Mouse (Mus musculus) layer of hippocampus, adult 9-11 months (tissue): ENCODE measurements around the gene Alpl.

ENCODE experiments used
- DNase-seq: peaks from one replicate; pipeline ENCODE4 v3.0.0; 2022

Alpl gene

DNA sequence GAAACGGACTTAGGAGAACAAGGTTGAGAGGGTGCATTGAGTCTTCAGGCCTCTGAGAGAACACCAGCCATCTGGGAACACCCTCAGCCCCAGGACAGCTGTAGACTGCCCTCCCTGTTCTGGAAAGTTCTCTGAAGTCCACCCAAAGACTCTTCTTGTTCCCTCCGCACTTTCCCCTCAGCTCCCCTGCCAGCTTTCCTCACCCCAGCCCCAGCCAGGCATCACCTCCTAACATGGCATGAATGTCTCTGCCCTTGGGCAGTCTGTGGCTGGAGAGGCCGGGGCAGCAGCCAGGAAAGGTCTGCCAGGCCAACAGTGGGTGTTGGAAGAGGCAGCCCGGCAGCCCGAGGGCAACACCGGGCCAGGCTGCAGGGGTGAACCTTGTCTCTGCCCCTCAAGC, 27.4 kb downstream of the Alpl start:
- DNase-seq: no peak

DNA sequence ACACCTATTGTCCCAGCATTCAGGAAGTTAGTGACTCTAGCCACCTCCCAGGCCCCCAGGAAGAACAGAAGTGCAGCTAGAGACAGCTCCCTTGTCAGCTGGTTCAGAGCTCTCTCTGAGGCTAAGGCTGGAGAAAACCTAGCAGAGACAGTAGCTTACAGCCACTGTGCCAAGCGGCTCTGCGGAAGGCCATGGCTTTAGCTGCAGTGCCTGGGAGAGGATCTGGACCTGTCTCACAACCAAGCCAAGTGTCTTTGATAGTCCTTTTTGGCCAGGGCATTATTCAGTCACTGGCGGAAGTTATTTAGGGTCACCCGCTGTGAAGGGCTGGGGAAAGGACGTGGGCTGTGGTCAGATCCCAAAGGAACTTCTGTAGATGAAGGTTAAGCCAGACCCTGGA, 27.8 kb downstream of the Alpl start:
- no peak for DNase-seq

DNA sequence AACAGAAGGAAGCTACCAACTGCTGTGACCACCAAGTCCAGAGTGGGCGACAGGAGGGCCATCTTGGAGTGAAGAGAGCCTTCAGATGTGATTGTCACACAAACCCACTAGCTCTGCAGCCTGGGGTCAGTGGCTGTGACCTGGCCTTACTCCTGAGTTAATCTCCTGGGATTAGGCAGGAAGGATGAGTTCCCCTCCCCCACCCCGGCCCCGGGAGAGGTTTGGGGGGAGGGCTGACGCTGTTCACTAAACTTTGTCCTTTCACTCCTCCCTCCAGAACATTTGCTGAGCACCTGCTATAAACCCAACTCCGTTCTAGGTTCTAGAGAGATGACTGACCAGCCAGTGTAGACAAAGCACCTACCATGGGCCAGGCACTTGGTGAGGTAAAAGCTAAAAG, 29.8 kb downstream of the Alpl start:
- DNase-seq: no peak

DNA sequence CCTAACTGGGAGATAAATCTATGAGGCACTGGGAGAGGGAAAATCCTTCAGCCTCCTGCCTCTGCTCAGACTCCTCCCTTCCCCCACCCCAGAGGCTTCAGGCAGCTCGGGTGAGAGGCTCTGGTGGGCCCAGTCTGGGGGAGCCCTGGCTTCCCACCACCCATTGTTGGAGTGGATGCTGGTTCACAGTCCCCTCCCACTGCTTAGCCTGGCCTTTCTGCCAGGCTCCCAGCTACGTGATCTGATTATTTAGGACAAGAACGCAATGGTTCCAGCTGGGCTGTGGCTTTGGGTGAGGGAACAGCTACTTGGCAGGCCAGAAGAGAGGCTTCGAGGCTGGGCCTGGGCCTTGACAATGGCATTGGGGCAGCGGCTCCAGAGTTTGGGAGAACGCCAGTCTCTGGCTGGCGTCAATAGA, 30.6 kb downstream of the Alpl start:
- DNase-seq: peak; percentile 78

DNA sequence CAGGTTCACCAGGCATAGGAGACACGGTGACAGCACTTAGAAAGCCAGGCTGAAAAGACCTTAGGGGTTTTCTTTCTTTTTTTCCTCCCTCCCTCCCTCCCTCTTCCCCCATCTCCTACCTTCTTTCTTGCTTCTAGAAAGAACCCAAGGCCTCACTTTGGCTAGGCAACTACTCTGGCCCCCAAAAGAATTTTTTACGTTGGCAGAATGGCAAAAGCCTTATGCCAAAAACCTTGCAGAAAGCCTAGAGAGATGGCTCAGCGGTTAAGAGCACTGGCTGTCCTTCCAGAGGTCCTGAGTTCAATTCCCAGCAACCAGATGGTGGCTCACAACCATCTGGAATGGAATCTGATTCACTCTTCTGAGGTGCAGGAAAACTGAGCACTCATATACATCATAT, 31.6 kb downstream of the Alpl start:
- no peak for DNase-seq

DNA sequence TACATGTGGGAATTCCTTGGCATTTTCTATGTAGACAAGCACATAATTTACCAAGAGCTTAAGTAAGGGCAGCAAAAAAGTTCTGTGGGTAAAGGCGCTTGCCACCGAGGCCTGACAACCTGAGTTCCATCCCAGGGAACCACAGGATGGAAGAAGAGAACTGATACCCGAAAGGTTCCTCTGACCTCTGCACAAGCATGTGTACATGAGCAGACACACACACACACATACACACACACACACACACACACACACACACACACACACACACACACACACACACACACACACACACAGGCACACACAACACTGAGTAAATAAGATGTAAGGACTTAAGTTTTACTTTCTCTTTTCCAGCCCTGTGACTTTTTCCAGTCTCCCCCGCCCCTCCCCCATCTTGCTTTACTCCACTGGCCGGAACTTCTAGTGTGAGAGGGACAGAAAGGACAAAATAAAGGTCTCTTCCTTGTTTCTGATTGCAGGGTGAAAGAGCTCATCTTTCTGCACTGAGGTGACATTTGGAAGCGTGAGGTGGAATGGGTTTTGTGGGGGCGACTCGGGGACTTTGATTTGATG, 32.2 kb downstream of the Alpl start:
- DNase-seq: no peak

DNA sequence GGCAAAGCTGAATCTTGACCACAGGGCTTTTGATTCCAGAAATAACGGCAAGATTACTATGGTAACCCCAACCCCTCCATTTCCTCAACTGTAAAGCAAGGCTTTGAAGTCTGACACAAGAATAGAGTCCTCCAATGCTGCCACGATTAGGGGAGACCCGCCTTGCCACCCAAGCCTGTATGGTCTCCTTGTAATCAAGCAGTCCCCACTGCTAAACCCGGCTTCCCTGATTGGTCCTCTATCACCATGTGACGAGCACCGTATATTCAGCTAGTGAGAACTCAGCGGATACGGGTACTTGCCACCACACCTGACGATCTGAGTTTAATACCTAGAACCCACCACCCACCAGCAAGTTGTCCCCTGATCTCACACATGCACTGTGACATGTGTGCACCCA, 33.3 kb downstream of the Alpl start:
- no peak for DNase-seq

DNA sequence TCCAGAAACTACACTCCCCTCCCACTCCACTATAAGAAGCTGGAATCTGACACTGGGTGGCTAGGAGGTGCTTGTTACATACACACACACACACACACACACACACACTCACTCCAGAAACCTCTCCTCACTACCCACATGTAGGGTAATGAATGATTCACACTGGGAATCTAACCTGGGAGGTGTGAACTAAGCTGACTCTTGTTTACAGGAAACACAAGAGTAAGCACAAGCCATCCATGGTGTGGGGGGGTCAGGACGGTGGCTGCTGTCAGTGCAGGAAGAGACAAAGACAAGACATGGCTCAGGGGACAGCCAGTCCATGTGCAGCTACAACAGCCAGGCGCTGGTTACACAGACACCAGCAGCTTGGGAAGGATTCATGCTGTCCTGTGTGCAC, 41.7 kb downstream of the Alpl start:
- no peak for DNase-seq

DNA sequence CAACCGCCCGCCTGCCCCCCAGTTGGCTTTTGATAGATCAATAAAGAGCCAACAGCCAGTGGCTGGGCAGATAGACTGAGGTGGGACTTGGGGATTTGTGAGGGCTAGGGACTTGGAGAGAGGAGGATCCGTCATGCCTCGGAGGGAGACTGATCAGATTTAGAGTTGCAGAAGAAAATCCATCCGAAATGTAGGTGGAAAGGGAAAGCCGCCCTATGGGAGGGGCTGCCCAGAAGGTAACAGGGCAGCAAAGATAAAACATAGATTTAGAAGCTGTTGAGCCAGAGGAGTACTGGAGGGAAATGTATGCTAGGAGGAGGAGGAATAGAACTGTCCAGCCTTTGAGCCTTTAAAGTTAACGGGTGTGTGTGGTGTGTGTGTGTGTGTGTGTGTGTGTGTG, 43.0 kb downstream of the Alpl start:
- DNase-seq: no peak

DNA sequence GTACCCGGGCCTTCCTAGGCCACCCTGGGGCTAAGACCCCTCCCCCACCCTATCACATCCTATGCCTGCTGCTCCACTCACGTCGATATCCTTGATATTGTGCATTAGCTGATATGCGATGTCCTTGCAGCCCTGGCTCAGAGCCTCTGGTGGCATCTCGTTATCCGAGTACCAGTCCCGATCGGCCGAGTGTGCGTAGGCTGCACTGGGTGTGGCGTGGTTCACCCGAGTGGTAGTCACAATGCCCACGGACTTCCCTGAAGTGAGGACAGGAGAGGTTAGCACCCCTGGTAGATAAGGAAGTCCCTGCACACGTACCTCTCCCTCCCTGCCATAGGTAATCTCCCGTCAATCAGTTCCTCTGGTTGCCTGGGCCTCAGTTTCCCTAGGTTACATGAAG, 43.7 kb downstream of the Alpl start:
- DNase-seq: no peak

DNA sequence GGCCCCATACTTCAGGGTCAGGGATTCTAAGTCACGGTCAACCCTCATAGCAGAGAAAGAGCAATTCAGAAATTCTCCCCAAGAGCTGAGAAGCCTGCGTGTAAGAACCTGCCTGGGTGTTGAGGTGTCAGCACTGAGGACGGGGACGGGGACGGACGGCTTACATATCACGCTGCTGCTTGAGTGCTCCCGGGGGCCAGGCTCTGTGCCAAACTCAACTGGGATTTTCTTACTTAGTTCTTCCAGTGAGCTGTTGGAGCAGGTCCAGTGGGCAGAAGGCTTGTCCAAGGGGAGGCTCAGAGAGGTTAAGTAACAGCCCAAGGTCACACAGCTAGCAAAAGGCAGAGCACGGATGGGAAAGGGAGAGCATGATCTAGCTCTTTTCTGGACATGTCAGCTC, 44.5 kb downstream of the Alpl start:
- no peak for DNase-seq

DNA sequence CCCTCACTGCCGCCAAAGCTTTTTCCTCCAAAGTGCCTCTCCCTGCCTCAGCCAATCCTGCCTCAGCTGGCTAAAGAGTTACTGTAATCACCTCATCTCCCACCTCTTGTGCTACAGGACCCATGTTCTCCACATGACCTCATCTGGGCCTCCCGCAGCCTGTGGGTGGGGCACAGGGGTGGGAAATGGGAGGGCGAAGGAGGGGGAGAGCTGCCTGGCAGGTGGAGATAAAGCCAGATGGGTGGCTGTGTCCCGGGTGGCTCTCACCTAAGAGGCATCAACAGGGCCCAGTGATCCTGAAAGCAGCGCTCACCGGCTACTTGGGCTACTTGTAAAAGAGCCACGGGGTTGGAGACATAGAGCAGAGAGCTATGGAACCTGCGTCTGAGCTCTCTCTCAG, 44.9 kb downstream of the Alpl start:
- no peak for DNase-seq

DNA sequence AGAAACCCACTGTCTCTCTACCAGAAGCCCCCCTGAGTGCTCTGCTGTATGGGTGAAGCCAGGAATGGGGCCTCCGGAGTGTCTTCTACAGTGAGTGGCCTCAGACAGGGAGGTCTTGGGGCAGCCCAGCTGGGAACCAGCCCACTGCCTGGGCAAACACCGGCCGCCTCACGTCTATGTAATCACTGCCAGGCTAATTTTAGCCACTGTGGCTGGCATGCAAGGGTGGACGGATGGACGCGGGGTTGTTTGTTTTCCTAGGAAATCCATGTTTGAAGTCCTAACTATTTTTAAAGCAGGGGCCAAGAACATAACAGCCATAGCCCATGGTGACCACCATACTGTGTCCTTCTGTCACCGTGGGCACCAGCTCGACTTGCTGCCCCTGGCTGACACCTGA, 46.1 kb downstream of the Alpl start:
- DNase-seq: no peak

DNA sequence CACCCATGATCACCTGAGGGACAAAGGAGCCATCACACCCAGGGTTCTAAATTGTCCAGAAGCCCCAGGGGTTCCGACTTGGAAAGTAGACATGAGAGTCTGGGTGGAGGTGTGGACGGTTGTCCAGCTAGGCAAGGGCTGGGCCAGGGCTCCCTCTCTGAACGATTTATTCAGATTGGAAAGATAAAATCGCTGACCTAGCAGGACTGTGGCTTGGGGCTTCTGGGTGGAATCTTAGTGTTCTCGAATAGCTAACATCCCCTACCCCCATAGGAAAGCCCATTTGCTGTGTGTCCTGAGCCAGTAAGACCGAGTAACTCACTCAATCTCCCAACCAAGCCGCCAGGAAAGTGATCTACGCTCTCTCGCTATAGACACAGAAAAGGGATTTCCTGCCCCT, 46.5 kb downstream of the Alpl start:
- DNase-seq: no peak

DNA sequence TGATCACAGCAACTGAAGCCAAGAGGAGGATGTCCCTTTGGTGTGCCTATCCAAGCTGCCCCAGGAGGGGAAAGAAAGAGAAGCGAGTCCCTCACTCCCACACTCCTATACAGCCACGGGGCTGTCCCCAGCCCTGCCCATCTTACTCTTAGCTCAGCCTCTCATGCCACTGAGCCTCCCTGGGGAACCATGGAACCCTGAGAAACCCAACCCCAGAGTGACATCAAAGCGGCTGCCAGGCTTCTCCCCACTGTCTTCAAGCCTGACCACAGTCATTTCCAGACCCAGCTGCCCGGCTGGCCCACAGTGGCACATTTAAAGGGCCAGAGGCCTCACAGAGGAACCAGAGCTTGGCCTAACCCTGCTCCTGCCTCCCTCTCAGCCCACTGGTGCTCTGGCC, 47.5 kb downstream of the Alpl start:
- no peak for DNase-seq

DNA sequence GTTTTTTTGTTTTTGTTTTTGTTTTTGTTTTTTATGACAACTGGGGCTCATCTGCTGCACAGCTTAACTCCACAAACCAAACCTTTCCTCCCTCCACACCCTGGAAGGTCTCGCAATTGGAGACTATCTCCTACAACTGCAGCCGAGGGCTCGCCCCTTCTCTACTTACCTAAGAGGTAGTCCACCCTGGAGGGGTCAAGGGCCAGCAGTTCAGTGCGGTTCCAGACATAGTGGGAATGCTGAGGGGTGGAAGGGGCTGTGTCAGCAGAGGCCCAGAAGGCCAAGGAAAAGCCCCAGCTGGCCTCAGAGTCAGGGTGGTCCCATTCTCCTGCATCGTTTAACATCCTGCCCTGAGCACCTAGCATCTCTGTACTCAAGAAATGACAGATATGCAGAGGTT, 48.6 kb downstream of the Alpl start:
- no peak for DNase-seq

DNA sequence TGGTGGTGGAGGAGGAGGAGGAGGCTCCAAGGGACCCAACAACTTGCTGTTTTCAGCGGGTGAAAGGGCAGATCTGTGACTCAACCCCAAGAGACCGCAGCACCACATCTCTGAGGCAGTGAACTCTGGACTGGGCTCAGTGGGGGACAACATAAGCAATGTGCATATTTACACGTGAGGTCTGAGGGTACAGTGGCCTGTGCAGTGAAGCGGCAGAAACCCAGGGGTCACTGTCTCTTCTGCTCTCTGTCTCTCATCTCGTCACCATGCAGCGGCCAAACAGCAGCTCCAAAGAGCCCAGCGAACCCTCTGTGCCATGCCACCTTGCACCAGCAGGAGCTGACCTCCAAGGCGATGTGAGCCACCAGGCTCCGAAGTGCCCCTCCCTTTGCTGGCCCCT, 49.1 kb downstream of the Alpl start:
- no peak for DNase-seq

DNA sequence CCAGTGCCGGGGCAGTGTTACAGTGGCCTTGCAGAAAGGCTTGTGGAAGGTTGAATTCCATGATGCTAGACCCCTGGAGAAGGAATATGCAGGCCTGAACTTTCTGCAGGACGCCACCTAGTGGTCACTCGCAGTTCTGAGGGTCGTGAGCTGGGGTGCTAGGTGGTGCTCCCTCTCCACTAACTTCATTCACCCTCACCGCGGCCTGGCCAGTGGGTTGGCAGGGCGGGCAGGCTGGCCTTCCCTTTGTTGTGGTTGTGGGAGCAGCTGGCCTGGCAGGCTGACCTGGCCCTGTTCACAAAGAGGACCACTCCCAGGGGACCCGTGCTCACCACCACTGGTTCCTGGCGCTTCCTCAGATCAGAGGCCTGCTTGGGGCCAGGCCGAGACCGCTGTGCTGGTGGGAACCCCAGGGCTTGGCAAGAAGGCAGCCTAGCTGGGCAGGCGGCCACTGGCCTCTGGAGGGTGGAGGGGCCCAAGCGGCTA, 51.7 kb downstream of the Alpl start:
- no peak for DNase-seq

DNA sequence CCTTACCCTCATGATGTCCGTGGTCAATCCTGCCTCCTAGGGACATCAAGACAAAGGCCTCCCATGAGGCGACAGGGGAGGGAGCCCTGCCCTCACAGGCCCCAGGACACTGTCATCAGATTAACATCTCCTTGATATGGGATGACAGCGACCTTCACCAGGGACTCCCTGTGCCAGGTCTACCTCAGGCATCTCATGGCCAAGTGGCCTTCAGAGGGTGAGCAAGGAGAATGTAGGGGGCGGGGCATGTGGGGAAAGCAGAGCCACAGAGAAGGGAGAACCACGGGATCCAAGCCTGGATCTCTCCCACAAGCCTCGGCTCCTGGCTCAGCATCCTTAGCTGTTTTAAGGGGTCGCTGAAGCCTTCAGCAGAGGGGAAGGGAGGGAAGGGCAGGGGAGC, 52.4 kb downstream of the Alpl start:
- no peak for DNase-seq

DNA sequence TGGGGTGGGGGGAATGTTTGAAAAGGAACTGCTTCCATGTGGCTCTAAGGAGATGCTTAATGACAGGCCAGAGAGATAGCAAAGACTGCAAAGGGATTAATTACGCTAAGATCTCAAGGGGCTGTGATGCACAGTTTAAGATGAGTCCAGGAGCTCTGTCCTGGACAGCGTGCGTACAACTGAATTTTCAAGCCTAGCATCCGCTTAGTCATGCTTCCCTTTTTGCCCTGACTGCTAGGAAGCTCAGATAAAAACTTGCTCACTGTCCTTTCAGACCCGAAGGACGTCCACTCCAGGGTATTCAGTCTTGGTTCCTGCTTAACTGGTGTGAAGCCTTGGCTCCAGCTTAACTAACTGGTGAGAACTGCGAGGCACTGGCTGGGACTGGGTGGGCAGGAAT, 55.8 kb downstream of the Alpl start:
- no peak for DNase-seq

DNA sequence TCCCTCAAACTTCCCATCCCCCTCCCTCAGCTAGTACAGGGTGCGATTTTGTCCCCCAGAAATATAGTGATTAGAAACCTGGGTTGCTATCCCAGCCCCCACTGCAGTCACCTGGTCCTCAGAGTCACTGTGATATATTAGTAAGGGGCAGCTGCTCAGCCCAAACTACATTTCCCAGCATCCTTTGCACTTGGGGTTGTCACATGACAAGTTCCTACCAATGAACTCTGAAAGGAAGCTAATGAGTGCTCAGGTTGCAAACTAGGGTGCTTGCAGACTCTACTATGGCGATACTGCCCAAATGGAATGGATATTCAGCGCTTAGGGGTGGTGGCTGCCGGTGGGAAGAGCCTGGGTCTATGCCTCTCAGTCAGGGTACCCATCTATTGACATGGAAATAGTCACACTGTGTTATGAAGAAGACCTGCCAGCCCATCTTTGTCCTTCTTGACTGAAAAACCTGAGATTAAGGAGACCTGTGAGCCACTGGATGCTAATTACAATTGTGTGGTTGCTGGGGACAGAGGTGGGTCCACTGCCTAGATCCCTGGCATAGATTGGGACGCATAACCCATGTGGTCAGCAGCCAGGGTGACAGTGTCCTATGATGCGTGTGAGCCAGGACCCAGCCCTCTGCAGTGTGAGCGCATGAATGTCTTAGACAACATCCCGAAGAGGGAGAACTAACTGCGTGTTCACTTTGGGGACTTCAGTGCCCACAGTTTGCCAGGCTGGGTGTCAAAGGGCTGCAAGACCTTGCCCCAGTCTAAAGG, 56.8 kb downstream of the Alpl start:
- DNase-seq: no peak

DNA sequence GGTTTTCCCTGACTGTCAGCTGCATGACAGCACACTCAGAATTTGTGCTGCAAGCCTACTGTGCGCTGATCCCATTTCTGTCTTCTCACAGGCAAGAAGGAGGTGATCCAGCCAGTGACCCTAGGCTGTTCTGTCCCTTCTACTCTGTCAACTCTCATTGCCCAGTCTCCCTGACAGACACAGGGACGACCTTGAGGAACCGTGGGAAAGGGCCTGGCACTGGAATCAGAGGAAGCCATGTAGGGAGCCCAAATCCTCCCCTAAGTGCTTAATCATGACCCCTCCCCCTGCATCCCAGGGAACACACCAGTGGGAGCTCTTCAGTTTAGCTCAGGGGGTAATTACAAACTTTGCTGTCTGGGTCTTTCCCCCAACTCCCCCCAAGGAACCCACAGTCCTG, 58.4 kb downstream of the Alpl start:
- DNase-seq: no peak

DNA sequence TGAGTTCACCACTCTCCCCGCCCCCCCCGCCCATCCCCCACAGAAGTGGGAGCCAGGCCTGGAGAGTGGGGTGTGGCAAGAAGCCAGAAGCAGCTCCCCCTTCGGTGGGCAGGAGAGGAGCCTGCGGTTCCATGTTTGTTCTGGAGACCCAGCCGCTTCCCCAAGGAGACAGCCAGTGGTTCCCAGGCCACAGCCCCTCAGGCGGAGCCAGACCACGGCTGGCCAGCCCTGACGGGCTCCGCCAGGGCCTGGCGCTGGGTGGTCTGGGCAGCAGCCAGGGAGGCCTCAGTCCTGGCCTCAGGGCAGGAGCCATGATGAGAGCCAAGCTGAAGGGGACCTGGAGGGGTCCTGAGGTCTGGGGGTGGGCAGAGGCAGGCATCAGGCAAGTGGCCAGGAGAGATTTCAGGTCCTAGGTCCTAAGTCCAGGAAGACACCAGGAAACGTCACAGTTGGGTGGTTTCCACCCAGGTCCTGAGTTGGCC, 59.9 kb downstream of the Alpl start:
- no peak for DNase-seq

DNA sequence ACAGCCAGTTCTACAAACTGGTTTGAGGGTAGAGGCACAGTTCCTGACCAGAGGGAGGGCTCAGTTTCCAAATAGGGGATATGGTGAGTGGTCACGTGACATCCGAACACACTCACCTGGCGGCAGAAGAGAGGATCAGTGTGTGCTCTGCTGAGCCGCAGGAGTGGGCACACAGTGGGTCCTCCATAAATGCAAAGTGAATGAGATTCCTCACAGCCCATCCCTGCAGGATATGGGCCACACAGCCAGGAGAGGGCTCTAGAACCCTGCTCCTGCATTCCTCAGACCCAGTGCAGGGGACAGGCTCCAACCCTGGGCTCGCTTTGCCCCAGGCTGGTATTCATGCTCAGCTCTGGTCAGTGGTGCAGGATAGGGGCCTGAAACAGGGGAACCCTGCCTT, 62.7 kb downstream of the Alpl start:
- DNase-seq: no peak

DNA sequence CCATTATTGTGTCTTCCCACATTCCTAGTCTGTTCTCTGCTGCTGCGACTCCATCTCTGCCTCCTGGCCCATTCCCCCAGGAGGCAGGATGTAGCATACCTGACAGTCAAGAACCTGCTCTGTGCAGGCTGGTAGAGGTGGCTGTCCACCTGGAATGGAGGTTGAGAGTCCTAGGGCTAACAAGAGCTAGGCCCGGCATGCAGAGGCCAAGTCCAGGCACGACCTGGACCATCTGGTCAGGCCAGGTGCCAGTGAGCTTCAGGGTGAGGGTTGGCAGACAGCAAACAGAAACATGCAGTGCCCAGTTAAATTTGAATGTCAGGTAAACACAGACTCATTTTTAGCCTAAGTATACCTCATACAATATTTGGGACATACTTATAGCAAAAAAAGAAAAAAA, 63.2 kb downstream of the Alpl start:
- DNase-seq: no peak
